Mouse (Mus musculus) gastrocnemius, postnatal 10 days (tissue): Measurements from ENCODE around the gene Rag2. TPM values are rescaled to one million over a fixed set of nuclear protein-coding genes. Genes with fewer than 3 reads are reported as not detected.

Experiments
- DNase-seq: peaks from one replicate; pipeline ENCODE4 v3.0.0; 2021; ENCODE audit warnings: mixed read lengths
- total RNA-seq, 2 experiments: library from RNA; stranded (reverse); gene quantifications; 2 replicates each; pipeline ENCODE4 v1.2.3; 2021

Rag2 gene
- total RNA-seq, 2 experiments from 2014 or later, result 0.11 TPM; not detected in 1

- no peak for DNase-seq
Measured at GRCm38 (mm10) chr2:101627227-101627626, 2.7 kb downstream of the Rag2 start.

- peak; percentile 44 for DNase-seq
Measured at GRCm38 (mm10) chr2:101628297-101629236, 4.0 kb downstream of the Rag2 start.

GRCm38 (mm10) chr2:101638979-101639839 lies 14.7 kb downstream of the Rag2 start:
- DNase-seq, result no peak

GRCm38 (mm10) chr2:101639840-101640350 lies 15.4 kb downstream of the Rag2 start:
- DNase-seq, result no peak

- no peak for DNase-seq
Measured at GRCm38 (mm10) chr2:101645841-101646240, 21.3 kb downstream of the Rag2 start.

- no peak for DNase-seq
Measured at GRCm38 (mm10) chr2:101648361-101648760, 23.8 kb downstream of the Rag2 start.

- DNase-seq, result no peak
Measured at GRCm38 (mm10) chr2:101649114-101649671, 24.7 kb downstream of the Rag2 start, which contains the start of the genes Rag1 and B230118H07Rik. Rag1 (minus strand) TSS chr2:101649501. B230118H07Rik (minus strand) TSS chr2:101649532.

GRCm38 (mm10) chr2:101650446-101650845 lies 25.9 kb downstream of the Rag2 start:
- no peak for DNase-seq

GRCm38 (mm10) chr2:101652204-101652920 lies 27.8 kb downstream of the Rag2 start:
- DNase-seq, result no peak

- DNase-seq, result peak; percentile 85
Measured at GRCm38 (mm10) chr2:101652921-101653597, 28.5 kb downstream of the Rag2 start.

GRCm38 (mm10) chr2:101660536-101660935 lies 36.0 kb downstream of the Rag2 start:
- no peak for DNase-seq

GRCm38 (mm10) chr2:101665058-101665702 lies 40.7 kb downstream of the Rag2 start:
- DNase-seq, result peak; percentile 67

- no peak for DNase-seq
Measured at GRCm38 (mm10) chr2:101665703-101666092, 41.2 kb downstream of the Rag2 start.

GRCm38 (mm10) chr2:101668751-101669150 lies 44.2 kb downstream of the Rag2 start:
- DNase-seq, result no peak

- no peak for DNase-seq
Measured at GRCm38 (mm10) chr2:101673547-101673946, 49.0 kb downstream of the Rag2 start.

GRCm38 (mm10) chr2:101678236-101679021 lies 53.9 kb downstream of the Rag2 start, which contains the start of gene Traf6:
Traf6 (plus strand) TSS chr2:101678429.
- DNase-seq, result peak; percentile 88

GRCm38 (mm10) chr2:101679164-101679784 lies 54.8 kb downstream of the Rag2 start:
- DNase-seq, result no peak
